ENCODE assay signal across 7 mouse cellular contexts in the genomic region with DNA sequence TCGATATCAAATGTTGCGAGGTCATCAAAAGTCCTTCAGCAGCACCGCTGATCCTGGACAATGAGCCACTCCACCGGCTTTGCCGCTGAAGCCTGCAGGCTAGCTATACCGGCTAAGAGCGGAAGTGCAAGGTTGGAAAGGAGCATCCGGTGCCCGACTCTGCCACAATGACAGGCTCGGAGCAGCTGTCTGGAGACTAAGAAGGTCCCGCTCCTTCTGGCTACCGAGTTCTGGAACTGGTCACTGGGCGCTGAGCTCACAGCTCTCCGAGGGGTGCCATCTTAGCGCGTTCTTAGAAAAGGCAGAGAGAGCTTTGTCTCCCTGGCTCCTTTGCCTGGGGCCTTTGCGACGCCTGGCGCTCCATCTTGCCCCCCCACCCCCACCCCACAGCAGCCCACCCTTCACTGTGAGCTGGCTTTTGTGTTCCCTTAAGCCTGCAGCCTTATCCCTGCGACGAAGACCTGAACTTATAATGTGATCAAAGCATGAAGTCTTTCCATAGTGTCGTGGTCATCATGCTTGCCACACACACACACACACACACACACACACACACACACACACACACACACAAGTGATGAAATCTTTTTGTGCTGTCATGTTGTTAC. TPM values are rescaled to one million over a fixed set of nuclear protein-coding genes. Genes with fewer than 3 reads are reported as not detected.
DNase-seq lines count a peak whose midpoint lies in the region; ATAC-seq and TF ChIP-seq lines count a peak whose summit lies in the region.

No protein-coding gene starts in this region.

- no peak for DNase-seq in spleen, adult 2 months (ENCODE audit: low read depth in 1 of 2, low spot score in 2 of 2)
- no peak for DNase-seq in spleen, adult 12 weeks (ENCODE audit: low spot score)
- peak; percentile 76 for DNase-seq in forebrain, embryonic 11.5 days (ENCODE audit: low spot score)
- DNase-seq in testis, postnatal 10 days (ENCODE audit: low spot score): peak; percentile 42
- no peak for DNase-seq in c-Kit-positive CD71-positive TER-119-positive erythroid progenitor cells, embryonic 14.5 days (ENCODE audit: low spot score)

- no peaks in the 10 kb centered on the region for H3K27me3 ChIP-seq in spleen, adult 2 months (ENCODE audit: control insufficient read depth, insufficient read depth, low read length)
- no peaks in the 10 kb centered on the region for H3K27me3 ChIP-seq in forebrain, embryonic 11.5 days (ENCODE audit: control insufficient read depth, insufficient read depth, low read length)
- no peaks in the 10 kb centered on the region for H3K27me3 ChIP-seq in intestine, postnatal 0 days (replicated peaks; ENCODE audit: control insufficient read depth, insufficient read depth, low read length)
- peaks cover 11% of the 10 kb centered on the region for H3K27me3 ChIP-seq in megakaryocyte, embryonic 14.5 days (replicated peaks)

- no peak overlapping the region for H3K27ac ChIP-seq in spleen, adult 2 months (ENCODE audit: insufficient read depth, low read length)
- 0 out of 2 replicates have a peak overlapping the region, but pooled peaks have one; percentile 10 for H3K27ac ChIP-seq in forebrain, embryonic 11.5 days (ENCODE audit: low read depth, low read length)
- no peak overlapping the region for H3K27ac ChIP-seq in intestine, postnatal 0 days (ENCODE audit: low read depth, low read length)

- TF ChIP-seq POLR2A in spleen, adult 2 months (IDR thresholded peaks at IDR 0.05; ENCODE audit: low read depth, low read length): no peak

- peak overlapping the region; percentile 47 for H3K4me3 ChIP-seq in spleen, adult 2 months (ENCODE audit: extremely low read depth, insufficient read depth, insufficient read length)
- peak overlapping the region; percentile 21 for H3K4me3 ChIP-seq in forebrain, embryonic 11.5 days (ENCODE audit: low read depth, low read length)
- H3K4me3 ChIP-seq in intestine, postnatal 0 days (ENCODE audit: low read depth, low read length): peak overlapping the region; percentile 13; the same call in 1 of the 2 replicates
- H3K4me3 ChIP-seq in megakaryocyte, embryonic 14.5 days (replicated peaks): peak overlapping the region; percentile 86

- peak overlapping the region; percentile 53 for H3K4me2 ChIP-seq in forebrain, embryonic 11.5 days (ENCODE audit: low read depth, low read length, severe bottlenecking)
- peak overlapping the region; percentile 55 for H3K4me2 ChIP-seq in intestine, postnatal 0 days (replicated peaks; ENCODE audit: low read depth)

- ATAC-seq in forebrain, embryonic 11.5 days (replicated peaks; ENCODE audit: low FRiP score): peak; percentile 65; the same call in 1 of the 2 replicates
- no peak for ATAC-seq in intestine, postnatal 0 days

- H3K4me1 ChIP-seq in spleen, adult 2 months (ENCODE audit: control insufficient read depth, insufficient read depth, insufficient read length): no peaks in the 10 kb centered on the region; the same call in 1 of the 2 replicates
- peaks cover 12% of the 10 kb centered on the region for H3K4me1 ChIP-seq in forebrain, embryonic 11.5 days (replicated peaks; ENCODE audit: control insufficient read depth, insufficient read depth, low read length)
- H3K4me1 ChIP-seq in intestine, postnatal 0 days (replicated peaks; ENCODE audit: control insufficient read depth, insufficient read depth, low read length): no peaks in the 10 kb centered on the region
- H3K4me1 ChIP-seq in megakaryocyte, embryonic 14.5 days: peaks cover 23% of the 10 kb centered on the region

- TF ChIP-seq CTCF in spleen, adult 2 months (IDR thresholded peaks at IDR 0.05; ENCODE audit: extremely low read depth, insufficient read depth, insufficient read length, insufficient replicate concordance): no peak
- no peak for TF ChIP-seq CTCF in intestine, postnatal 0 days (IDR thresholded peaks at IDR 0.05; ENCODE audit: low read depth)

- no peaks in the 10 kb centered on the region for H3K9me3 ChIP-seq in forebrain, embryonic 11.5 days (ENCODE audit: control insufficient read depth, low read length)
- H3K9me3 ChIP-seq in intestine, postnatal 0 days (ENCODE audit: control insufficient read depth): no peaks in the 10 kb centered on the region
- no peaks in the 10 kb centered on the region for H3K9me3 ChIP-seq in megakaryocyte, embryonic 14.5 days

- peak overlapping the region; percentile 65 for H3K9ac ChIP-seq in forebrain, embryonic 11.5 days (ENCODE audit: low read length)
- H3K9ac ChIP-seq in intestine, postnatal 0 days (ENCODE audit: low read depth, low read length): no peak overlapping the region

- WGBS in spleen, adult 2 months: 15% methylated on average over 22 of the region's 22 CpGs
- 4% methylated on average over 22 of the region's 22 CpGs for WGBS in forebrain, embryonic 11.5 days
- 17% methylated on average over 22 of the region's 22 CpGs for WGBS in intestine, postnatal 0 days

- H3K36me3 ChIP-seq in spleen, adult 2 months (ENCODE audit: control insufficient read depth, insufficient read depth, low read length): no peaks in the 10 kb centered on the region
- no peaks in the 10 kb centered on the region for H3K36me3 ChIP-seq in forebrain, embryonic 11.5 days (ENCODE audit: control insufficient read depth, insufficient read depth, low read length)
- no peaks in the 10 kb centered on the region for H3K36me3 ChIP-seq in intestine, postnatal 0 days (ENCODE audit: control insufficient read depth, insufficient read depth)
- H3K36me3 ChIP-seq in megakaryocyte, embryonic 14.5 days (replicated peaks; ENCODE audit: low read length): no peaks in the 10 kb centered on the region

RNA-seq across cellular contexts. Expression of gene Lta4h, which starts 22.2 kb away (rescaled TPM):
- 73.8 and 102 TPM in 2 replicates for polyA plus RNA-seq in spleen, adult 2 months (2012; rRNA removed)
- polyA plus RNA-seq in forebrain, embryonic 11.5 days (2014; fragmentation: Nextera tagmentation; extraction: Ambion mirVana): 152 and 163 TPM in 2 replicates
- 246 and 259 TPM in 2 replicates for polyA plus RNA-seq in intestine, postnatal 0 days (2015; fragmentation: Nextera tagmentation; extraction: Ambion mirVana)
- 63.1 and 78.0 TPM in 2 replicates for polyA plus RNA-seq in megakaryocyte, embryonic 14.5 days (2012; ENCODE audit: insufficient read depth, low replicate concordance)

RNA-seq across cellular contexts. Expression of gene Hal, which starts 57.5 kb away (rescaled TPM):
- 0.18 and 0.26 TPM in 2 replicates for polyA plus RNA-seq in spleen, adult 2 months (2012; rRNA removed)
- not detected in 2 replicates for polyA plus RNA-seq in forebrain, embryonic 11.5 days (2014; fragmentation: Nextera tagmentation; extraction: Ambion mirVana)
- polyA plus RNA-seq in intestine, postnatal 0 days (2015; fragmentation: Nextera tagmentation; extraction: Ambion mirVana): 5.1 and 6.4 TPM in 2 replicates
- 0.11 TPM in 1 of 2 replicates, not detected in the other for polyA plus RNA-seq in megakaryocyte, embryonic 14.5 days (2012; ENCODE audit: insufficient read depth, low replicate concordance)

Comparison
In these comparisons a context has a peak if more than half of its experiments do, and no peak if none do; other contexts are left out.
1. DNase-seq: peak in forebrain, embryonic 11.5 days (single experiment) and testis, postnatal 10 days (single experiment); none in spleen, adult 2 months (0 of 2), spleen, adult 12 weeks (single experiment) and c-Kit-positive CD71-positive TER-119-positive erythroid progenitor cells, embryonic 14.5 days (single experiment).
2. H3K4me3 ChIP-seq: peak in every context shown above with its lines; median percentile 86 in megakaryocyte, embryonic 14.5 days; 47 in spleen, adult 2 months; 21 in forebrain, embryonic 11.5 days; 13 in intestine, postnatal 0 days.